Mouse (Mus musculus) testis, adult 2 months (tissue): ENCODE results near the gene Slc16a11. TPM values are rescaled to one million over a fixed set of nuclear protein-coding genes. Genes with fewer than 3 reads are reported as not detected.

ENCODE experiments used
- H3K27ac ChIP-seq: fragments of 200-500 bp; 2 replicates; pipeline ENCODE4 v1.5.1; 2012; ENCODE audit warnings: low read depth, low read length; ENCODE audit not compliant: control insufficient read depth, insufficient read depth
- H3K27me3 ChIP-seq: fragments of 200-500 bp; 2 replicates; pipeline ENCODE4 v1.6.1; 2012; ENCODE audit warnings: mild to moderate bottlenecking, low read length, moderate library complexity; ENCODE audit not compliant: control insufficient read depth, insufficient read depth
- H3K36me3 ChIP-seq: fragments of 200-500 bp; 2 replicates; pipeline ENCODE4 v1.6.1; 2012; ENCODE audit warnings: mild to moderate bottlenecking, low read length; ENCODE audit not compliant: control insufficient read depth, insufficient read depth
- H3K4me1 ChIP-seq: fragments of 200-500 bp; 2 replicates; pipeline ENCODE4 v1.6.1; 2012; ENCODE audit warnings: low read length; ENCODE audit not compliant: control insufficient read depth, insufficient read depth
- H3K4me3 ChIP-seq: fragments of 200-500 bp; 2 replicates; pipeline ENCODE4 v1.5.1; 2012; ENCODE audit warnings: low read depth, mild to moderate bottlenecking, low read length, moderate library complexity, mixed read lengths; ENCODE audit not compliant: control insufficient read depth
- CTCF ChIP-seq: fragments of 200-500 bp; IDR thresholded peaks from 2 replicates; pipeline ENCODE4 v1.5.1; 2012; ENCODE audit warnings: low read depth, mild to moderate bottlenecking, inconsistent platforms, low read length, moderate library complexity; ENCODE audit not compliant: control insufficient read depth, insufficient read depth, insufficient replicate concordance
- POLR2A ChIP-seq: fragments of 200-500 bp; IDR thresholded peaks from 2 replicates; pipeline ENCODE4 v1.6.1; 2012; ENCODE audit warnings: low read depth, mild to moderate bottlenecking, inconsistent platforms, low read length, moderate library complexity; ENCODE audit not compliant: control insufficient read depth
- polyA plus RNA-seq: library from polyadenylated mRNA; depleted of rRNA; stranded (reverse); fragments of >200 nt; gene quantifications from 2 replicates; pipeline ENCODE4 v1.2.3, GENCODE M21; 2012

Gene Slc16a11
- polyA plus RNA-seq, 1 experiment = 2.3 TPM

DNA sequence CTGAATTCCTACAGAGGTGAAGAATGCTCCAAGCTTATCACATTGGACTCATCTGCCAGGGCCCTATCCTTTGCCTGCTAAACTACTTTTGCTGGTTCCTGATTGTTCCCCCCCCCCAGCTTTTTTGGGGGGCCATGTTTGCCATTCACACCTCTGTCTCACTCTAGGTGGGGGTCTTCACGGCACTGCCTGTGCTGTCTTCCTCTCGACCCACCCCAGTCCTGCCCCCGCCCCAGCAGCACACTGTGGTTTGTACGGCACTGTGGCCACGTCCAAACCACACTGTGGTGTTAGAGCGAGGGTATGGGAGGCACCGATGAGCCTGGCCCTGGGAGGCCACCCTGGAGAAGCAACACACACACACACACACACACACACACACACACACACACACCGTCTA, 21.9 kb downstream of the Slc16a11 start:
- no peak overlapping the region for H3K4me3 ChIP-seq
- no peaks in the 10 kb centered on the region; the same call in 1 of the 2 replicates for H3K27me3 ChIP-seq
- no peaks in the 10 kb centered on the region for H3K36me3 ChIP-seq
- peaks cover 33% of the 10 kb centered on the region for H3K4me1 ChIP-seq
- no peak; the same call in 1 of the 2 replicates for TF ChIP-seq CTCF
- no peak for TF ChIP-seq POLR2A
- peak overlapping the region; percentile 65 for H3K27ac ChIP-seq

DNA sequence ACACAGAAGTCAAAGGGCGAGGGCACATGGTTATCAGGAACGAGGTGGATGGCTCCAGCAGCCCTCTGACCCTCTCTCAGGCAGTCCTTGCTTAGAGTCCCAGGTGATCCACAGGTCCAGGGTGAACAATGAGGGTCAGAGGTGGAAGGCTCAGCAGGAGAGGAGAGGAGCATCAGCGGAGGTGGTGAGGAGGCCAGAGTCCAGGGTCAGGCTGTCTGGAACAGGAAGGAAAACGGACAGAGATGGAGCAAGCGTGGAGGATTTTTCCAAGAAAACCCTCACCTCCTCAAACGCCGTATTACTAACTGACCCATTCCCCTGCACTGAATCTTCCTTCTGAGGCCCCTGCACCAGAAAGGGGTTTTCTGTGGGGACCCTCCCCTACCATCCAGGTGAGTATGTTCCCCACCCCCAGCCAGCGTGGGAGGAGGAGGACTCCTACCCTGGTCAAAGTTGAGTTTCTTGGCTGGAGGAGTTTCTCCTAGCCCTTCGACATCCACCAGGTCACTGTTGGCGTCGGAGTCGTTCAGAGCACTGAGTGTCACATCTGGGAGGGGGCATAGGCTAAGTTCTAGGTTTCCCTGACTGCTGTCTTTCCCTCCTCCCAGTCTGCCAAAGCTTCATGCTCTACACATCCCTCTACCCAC, 22.8 kb downstream of the Slc16a11 start:
- Histone ChIP-seq H3K27ac (no peak overlapping the region), H3K4me3 (no peak overlapping the region), H3K36me3 (no peaks in the 10 kb centered on the region), H3K4me1 (peaks cover 26% of the 10 kb centered on the region), H3K27me3 (no peaks in the 10 kb centered on the region; the same call in 1 of the 2 replicates)
- TF ChIP-seq POLR2A = no peak
- TF ChIP-seq CTCF = no peak

DNA sequence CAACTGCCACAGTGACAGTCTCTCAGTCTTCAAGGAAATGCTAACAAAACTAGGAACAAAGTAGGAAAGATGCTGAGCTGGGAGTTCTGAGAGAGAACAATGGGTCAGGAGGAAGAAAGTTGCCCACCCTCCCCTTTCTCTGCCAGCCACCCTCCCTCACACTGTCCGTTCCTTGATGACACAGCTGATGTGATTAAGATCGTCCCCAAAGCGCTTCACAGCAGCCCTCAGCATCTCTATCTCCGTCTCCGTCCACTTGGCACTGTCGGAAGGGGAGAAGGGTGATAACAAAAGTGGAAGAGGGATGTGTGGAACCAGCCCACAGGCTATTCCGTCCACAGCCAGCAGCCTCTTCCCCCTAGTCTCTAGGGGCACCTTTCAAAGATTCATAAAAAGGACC, 24.2 kb downstream of the Slc16a11 start:
- no peaks in the 10 kb centered on the region for H3K27me3 ChIP-seq
- peak overlapping the region; percentile 5; the same call in 1 of the 2 replicates for H3K27ac ChIP-seq
- H3K4me3 ChIP-seq = no peak overlapping the region
- peaks cover 23% of the 10 kb centered on the region for H3K4me1 ChIP-seq
- TF ChIP-seq CTCF (no peak), POLR2A (no peak)
- no peaks in the 10 kb centered on the region for H3K36me3 ChIP-seq

DNA sequence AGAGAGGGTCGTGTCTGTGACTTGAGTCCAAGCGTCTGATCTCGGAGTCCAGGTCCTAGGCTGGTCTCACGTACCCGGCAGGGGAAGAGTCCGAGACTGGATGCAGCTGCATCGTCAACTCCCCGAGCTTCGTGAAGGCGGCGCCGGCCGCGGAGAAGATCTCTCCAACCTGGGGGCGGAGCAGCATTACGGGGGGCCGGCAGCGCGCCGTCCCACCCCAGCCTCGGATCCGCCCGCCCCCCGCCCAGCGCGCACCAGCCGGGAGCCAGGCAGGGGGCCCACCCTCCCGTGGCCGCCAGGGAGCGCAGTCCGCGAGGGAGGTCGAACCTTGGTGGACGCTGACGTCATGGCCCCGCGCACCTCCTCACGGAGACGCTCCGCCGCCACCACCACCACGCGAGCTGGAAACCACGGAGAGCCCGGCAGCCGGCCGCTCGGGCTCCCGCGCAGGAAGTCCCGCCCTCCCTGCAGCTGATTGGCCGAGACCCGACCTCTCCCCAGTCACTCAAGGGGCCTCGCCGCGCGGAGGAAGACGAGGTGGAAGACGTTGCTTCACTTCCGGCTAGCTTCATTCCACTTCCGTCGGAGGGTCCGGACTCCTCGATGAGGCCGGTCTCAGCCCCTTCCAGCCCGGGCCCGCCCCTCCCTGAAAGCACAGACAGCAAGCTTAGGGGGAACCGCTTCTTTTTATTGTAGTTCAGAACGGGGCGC, 25.1 kb downstream of the Slc16a11 start, which contains the start of gene 0610010K14Rik:
Gene 0610010K14Rik, minus strand, starts transcription at position 458 of the 711 bp plus-strand sequence.
- H3K4me1 ChIP-seq = peaks cover 18% of the 10 kb centered on the region
- peak; percentile 89 for TF ChIP-seq POLR2A
- TF ChIP-seq CTCF = peak; percentile 50; the same call in 1 of the 2 replicates
- H3K27ac ChIP-seq = peak within 1 kb of the TSS; percentile 95
- no peaks in the 10 kb centered on the region for H3K36me3 ChIP-seq
- peak within 1 kb of the TSS; percentile 90 for H3K4me3 ChIP-seq
- H3K27me3 ChIP-seq = no peaks in the 10 kb centered on the region

DNA sequence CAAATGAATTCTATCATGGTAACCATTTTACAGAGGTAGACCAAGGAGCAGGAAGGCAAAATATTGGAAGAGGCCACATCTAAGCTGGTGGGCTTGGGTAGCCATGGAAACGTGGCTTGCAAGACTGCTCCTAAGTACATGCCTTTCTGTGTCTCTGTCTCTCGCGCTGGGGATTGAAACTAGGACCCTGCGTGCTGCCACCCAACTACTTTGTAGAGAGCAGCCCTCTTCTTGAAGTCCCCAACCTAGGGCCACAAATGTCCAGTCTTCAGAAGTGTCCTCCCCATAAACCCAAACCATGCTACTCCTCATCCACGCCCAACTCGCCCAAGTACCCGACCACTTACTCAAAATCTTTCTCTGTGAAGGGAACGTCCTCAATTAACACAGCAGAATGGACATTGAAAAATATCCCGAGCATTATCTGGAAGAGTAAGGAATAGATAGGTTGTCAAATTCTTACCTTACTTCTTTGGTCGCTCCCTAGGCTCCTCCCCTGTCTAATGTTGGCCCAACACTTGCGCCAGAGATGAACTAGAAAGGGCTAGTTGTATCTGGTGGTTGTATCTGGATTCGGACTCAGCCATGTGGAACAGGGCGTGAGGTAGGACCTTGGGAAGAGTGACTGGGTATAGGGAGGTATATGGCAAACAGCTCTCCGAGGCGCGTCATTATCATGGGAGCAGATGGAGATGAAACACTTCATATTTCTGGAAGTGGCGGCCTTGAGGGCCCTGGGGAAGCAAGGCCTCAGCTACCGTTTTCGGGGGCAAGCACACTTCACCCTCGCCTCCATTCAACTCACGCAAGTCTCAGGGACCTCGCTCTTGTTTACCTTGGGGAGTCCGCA, 26.3 kb downstream of the Slc16a11 start:
- peak overlapping the region; percentile 95 for H3K27ac ChIP-seq
- no peaks in the 10 kb centered on the region for H3K36me3 ChIP-seq
- TF ChIP-seq POLR2A (no peak), CTCF (no peak)
- H3K4me1 ChIP-seq = peaks cover 9% of the 10 kb centered on the region
- H3K4me3 ChIP-seq = peak overlapping the region; percentile 90
- no peaks in the 10 kb centered on the region for H3K27me3 ChIP-seq

DNA sequence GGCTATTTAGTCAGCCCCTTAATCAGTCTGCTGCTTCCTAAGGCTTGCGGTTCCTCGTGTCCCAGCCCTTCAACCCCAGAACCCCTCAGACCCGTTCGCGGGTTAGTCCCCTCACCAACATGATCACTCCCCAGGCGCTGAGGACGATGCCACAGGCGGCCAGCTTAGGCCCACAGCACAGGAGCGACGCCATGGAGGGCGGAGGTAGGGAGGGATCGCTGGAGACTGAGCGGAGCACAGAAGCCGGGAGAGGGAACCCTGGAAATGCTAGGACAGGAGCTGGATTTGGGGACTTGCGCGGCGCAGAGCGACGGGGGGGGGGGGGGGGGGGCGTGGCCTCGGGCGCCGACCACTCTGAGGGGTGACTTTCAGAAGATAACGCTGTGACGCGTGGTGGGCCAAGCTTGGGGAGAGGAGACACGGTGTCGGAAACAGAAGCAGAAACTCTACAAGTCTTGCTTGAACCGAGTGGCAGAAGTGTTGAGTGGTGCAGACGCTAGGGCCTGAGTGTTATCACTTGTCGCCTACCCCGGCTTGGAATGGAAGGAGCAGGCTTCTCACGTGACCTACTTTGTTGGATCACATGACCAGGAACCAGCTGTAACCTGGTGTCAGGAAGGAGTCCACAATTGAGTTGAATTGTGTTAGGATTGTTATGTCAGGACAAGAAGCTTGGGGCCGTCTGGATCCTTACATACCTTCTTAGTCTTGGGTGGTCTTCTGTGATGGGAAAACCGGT, 27.2 kb downstream of the Slc16a11 start, which contains the start of the genes Gm21988 and Rnasek:
Gene Gm21988, minus strand, starts transcription at position 290 of the 739 bp plus-strand sequence.
Gene Rnasek, minus strand, starts transcription at position 302 of the 739 bp plus-strand sequence.
- no peaks in the 10 kb centered on the region for H3K36me3 ChIP-seq
- no peaks in the 10 kb centered on the region for H3K27me3 ChIP-seq
- H3K27ac ChIP-seq = peak within 1 kb of the TSS; percentile 95
- peak within 1 kb of the TSS; percentile 90 for H3K4me3 ChIP-seq
- TF ChIP-seq POLR2A (peak; percentile 40), CTCF (no peak)
- H3K4me1 ChIP-seq = peaks cover 3% of the 10 kb centered on the region
